8 mouse cellular contexts compared by ENCODE assay signal in genomic region chr2:173737222-173737989, GRCm38 (mm10). TPM values are rescaled to one million over a fixed set of nuclear protein-coding genes. Genes with fewer than 3 reads are reported as not detected.
DNase-seq lines count a peak whose midpoint lies in the region; ATAC-seq lines count a peak whose summit lies in the region.

TSS of gene Vapb (plus strand) at chr2:173737511.

- H3K9ac ChIP-seq in hindbrain, embryonic 12.5 days, result peak within 1 kb of the TSS; percentile 79

- DNase-seq in NIH3T3 (ENCODE audit: low read depth), result peak; percentile 100
- peak; percentile 100 for DNase-seq in cerebellum, postnatal 10 days
- peak; percentile 97 to 100 for DNase-seq in frontal cortex, postnatal 10 days (ENCODE audit: low spot score in 2 of 2)
- DNase-seq in layer of hippocampus, postnatal 14 days (ENCODE audit: low spot score in 2 of 2), result peak; percentile 99
- DNase-seq in lung, postnatal 14 days, result peak; percentile 100
- peak; percentile 98 for DNase-seq in retina, adult 2 months (ENCODE audit: low read depth, low spot score)
- DNase-seq in thymus, postnatal 36 days, result peak; percentile 99

- peaks cover 4% of the 10 kb centered on the region; the same call in 1 of the 2 replicates for H3K27me3 ChIP-seq in hindbrain, embryonic 12.5 days

- peak within 1 kb of the TSS; percentile 71 for H3K4me2 ChIP-seq in hindbrain, embryonic 12.5 days (replicated peaks)

- peak within 1 kb of the TSS; percentile 77 for H3K4me3 ChIP-seq in hindbrain, embryonic 12.5 days

- peak; percentile 95 for ATAC-seq in hindbrain, embryonic 12.5 days (ENCODE audit: low FRiP score)

- H3K4me1 ChIP-seq in hindbrain, embryonic 12.5 days, result peaks cover 24% of the 10 kb centered on the region

- H3K27ac ChIP-seq in hindbrain, embryonic 12.5 days, result peak within 1 kb of the TSS; percentile 72

- no peaks in the 10 kb centered on the region; the same call in 1 of the 2 replicates for H3K36me3 ChIP-seq in hindbrain, embryonic 12.5 days

- no peaks in the 10 kb centered on the region for H3K9me3 ChIP-seq in hindbrain, embryonic 12.5 days (replicated peaks)

- under 1% methylated on average over 56 of the region's 70 CpGs for WGBS in hindbrain, embryonic 12.5 days

RNA-seq across cellular contexts. Expression of gene Vapb, which starts in this region (rescaled TPM):
- polyA plus RNA-seq in hindbrain, embryonic 12.5 days (2016; fragmentation: Nextera tagmentation; extraction: Ambion mirVana), result 10.7 and 14.2 TPM in 2 replicates
- total RNA-seq in layer of hippocampus, postnatal 14 days (2021), result 100 to 1,000 TPM; 105 to 110 TPM

Comparison
In these comparisons a context has a peak if more than half of its experiments do, and no peak if none do; other contexts are left out.
1. Peak in every context shown above with its lines: DNase-seq, ATAC-seq, H3K4me3 ChIP-seq and H3K27ac ChIP-seq.